Mouse (Mus musculus) liver, embryonic 18 days (tissue): ENCODE results near the gene Kctd12b. TPM values are rescaled to one million over a fixed set of nuclear protein-coding genes. Genes with fewer than 3 reads are reported as not detected.

Experiments
- polyA plus RNA-seq: library from polyadenylated mRNA; depleted of rRNA; stranded (reverse); fragments of >200 nt; gene quantifications from 2 replicates; pipeline ENCODE4 v1.2.3, GENCODE M21; 2012; rRNA removed

Kctd12b gene
- polyA plus RNA-seq, result 0.73 and 0.79 TPM in 2 replicates

DNA sequence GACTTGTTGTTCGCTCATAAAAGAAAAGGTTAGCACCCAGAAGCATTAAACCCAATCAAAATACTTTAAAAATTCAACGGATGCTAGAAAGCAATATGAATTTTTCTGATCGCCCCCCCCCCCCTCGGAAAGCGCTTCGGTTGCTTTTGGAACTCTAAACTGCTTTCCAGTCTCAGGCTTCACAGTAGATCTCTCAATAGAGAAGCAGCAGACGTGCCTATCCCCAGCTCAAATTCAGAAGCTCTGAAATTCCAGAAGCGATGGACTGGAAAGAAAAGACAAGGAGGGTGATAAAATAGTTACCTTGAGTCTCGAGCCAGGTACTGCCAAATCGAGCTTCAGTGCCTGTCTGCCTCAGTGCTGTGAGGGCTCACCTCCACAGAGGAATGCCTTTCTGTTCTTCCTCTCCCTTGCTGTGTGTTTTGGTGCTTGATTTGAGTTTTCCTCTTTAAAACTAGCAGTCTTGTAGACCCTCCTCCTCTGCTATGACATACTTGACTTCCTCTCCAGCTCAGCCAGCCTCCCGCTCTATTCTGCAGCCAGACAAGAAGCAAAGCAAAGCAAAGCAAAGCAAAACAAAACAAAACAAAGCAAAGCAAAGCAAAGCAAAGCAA is at the start of gene Kctd12b:
Gene Kctd12b (minus strand): TSS at position 610 of the 614 bp plus-strand sequence.

GRCm38 (mm10) chrX:153723110-153723916 is 27.1 kb upstream of the Kctd12b start, which contains the start of gene Nbdy:
TSS of gene Nbdy (plus strand) at chrX:153723590.

Other genes with a start within 250 kb of the Kctd12b start
- 7.1 and 7.4 TPM in 2 replicates for gene Ubqln2, start 198.2 kb downstream of the Kctd12b start, polyA plus RNA-seq
- gene Cypt3, start 137.8 kb downstream of the Kctd12b start, polyA plus RNA-seq, result not detected in 2 replicates
- 13.1 and 14.8 TPM in 2 replicates for gene Nbdy, start 27.2 kb upstream of the Kctd12b start, polyA plus RNA-seq
- gene Spin2c, start 135.8 kb upstream of the Kctd12b start, polyA plus RNA-seq, result 0.79 and 1.1 TPM in 2 replicates